Mouse (Mus musculus) embryonic facial prominence, embryonic 13.5 days (tissue): ENCODE data around the gene Olfr1419. TPM values are rescaled to one million over a fixed set of nuclear protein-coding genes. Genes with fewer than 3 reads are reported as not detected.

ENCODE experiments used
- ATAC-seq: fragments of 200-750 bp; cut with Nextera tagmentation; 2 replicates; pipeline ENCODE4 v1.8.0; 2017; ENCODE audit warnings: low read depth; ENCODE audit not compliant: insufficient number of reproducible peaks, insufficient read depth, low FRiP score, low TSS enrichment
- H3K27ac ChIP-seq: fragments of 300-500 bp; sonication (generic); 2 replicates; pipeline ENCODE4 v1.5.1; 2015; ENCODE audit warnings: moderate library complexity, mild to moderate bottlenecking, inconsistent platforms
- H3K27me3 ChIP-seq: fragments of 300-500 bp; sonication (generic); 2 replicates; pipeline ENCODE4 v1.6.1; 2015; ENCODE audit warnings: mild to moderate bottlenecking, inconsistent platforms
- H3K36me3 ChIP-seq: fragments of 300-500 bp; sonication (generic); 2 replicates; pipeline ENCODE4 v1.6.1; 2015; ENCODE audit warnings: mild to moderate bottlenecking, inconsistent platforms
- H3K4me1 ChIP-seq: fragments of 300-500 bp; sonication (generic); 2 replicates; pipeline ENCODE4 v1.6.1; 2015; ENCODE audit warnings: inconsistent platforms
- H3K4me2 ChIP-seq: fragments of 300-500 bp; sonication (generic); 2 replicates; pipeline ENCODE4 v1.6.1; 2015; ENCODE audit warnings: moderate library complexity, mild to moderate bottlenecking, inconsistent platforms
- H3K4me3 ChIP-seq: fragments of 300-500 bp; sonication (generic); 2 replicates; pipeline ENCODE4 v1.5.1; 2015; ENCODE audit warnings: mild to moderate bottlenecking, inconsistent platforms
- H3K9ac ChIP-seq: fragments of 300-500 bp; sonication (generic); 2 replicates; pipeline ENCODE4 v1.6.1; 2015; ENCODE audit warnings: mild to moderate bottlenecking, inconsistent platforms
- H3K9me3 ChIP-seq: fragments of 300-500 bp; sonication (generic); 2 replicates; pipeline ENCODE4 v1.6.1; 2016; ENCODE audit warnings: inconsistent platforms
- whole genome bisulfite sequencing: fragments of 180-500 bp; shearing (Covaris S2); methylation state at CpG from one replicate; pipeline ENCODE4 v1.1.7; 2015; ENCODE audit warnings: mixed read lengths; 5-methylcytosine and 5-hydroxymethylcytosine counted together
- microRNA-seq: library from miRNA; unstranded; fragments of <30 nt; microRNA quantifications from one replicate; pipeline ENCODE4, GENCODE M21; 2016
- polyA plus RNA-seq: library from polyadenylated mRNA; unstranded; fragments of >200 nt; fragmentation: Nextera tagmentation; extraction: Ambion mirVana; gene quantifications from 2 replicates; pipeline ENCODE4 v1.2.1, GENCODE M21; 2015

The Olfr1419 gene
- polyA plus RNA-seq, 1 experiment from 2014 or later = not detected

- H3K4me3 ChIP-seq = no peak overlapping the region
- no peaks in the 10 kb centered on the region for H3K4me1 ChIP-seq
- H3K27me3 ChIP-seq = no peaks in the 10 kb centered on the region
- no peaks in the 10 kb centered on the region for H3K9me3 ChIP-seq
- no peaks in the 10 kb centered on the region for H3K36me3 ChIP-seq
- H3K27ac ChIP-seq = no peak overlapping the region
- 83% methylated on average over 6 of the region's 6 CpGs for WGBS
- H3K9ac ChIP-seq = no peak overlapping the region
- no peak for ATAC-seq
- H3K4me2 ChIP-seq = no peak overlapping the region
Measured at GRCm38 (mm10) chr19:11856506-11856905, 18.4 kb downstream of the Olfr1419 start.

GRCm38 (mm10) chr19:11854821-11855220 lies 20.1 kb downstream of the Olfr1419 start:
- no peaks in the 10 kb centered on the region for H3K4me1 ChIP-seq
- no peaks in the 10 kb centered on the region for H3K9me3 ChIP-seq
- no peak overlapping the region for H3K9ac ChIP-seq
- no peak overlapping the region for H3K4me2 ChIP-seq
- no peaks in the 10 kb centered on the region for H3K27me3 ChIP-seq
- WGBS = 89% methylated on average over 2 of the region's 2 CpGs
- H3K36me3 ChIP-seq = no peaks in the 10 kb centered on the region
- H3K27ac ChIP-seq = no peak overlapping the region
- H3K4me3 ChIP-seq = no peak overlapping the region
- ATAC-seq = no peak

- Histone ChIP-seq H3K4me1 (no peaks in the 10 kb centered on the region), H3K4me2 (no peak overlapping the region), H3K9ac (no peak overlapping the region), H3K36me3 (no peaks in the 10 kb centered on the region), H3K9me3 (no peaks in the 10 kb centered on the region), H3K4me3 (no peak overlapping the region), H3K27ac (no peak overlapping the region), H3K27me3 (no peaks in the 10 kb centered on the region)
- ATAC-seq = no peak
- WGBS = 65% methylated on average over 4 of the region's 4 CpGs
Measured at GRCm38 (mm10) chr19:11852652-11853051, 22.3 kb downstream of the Olfr1419 start.

GRCm38 (mm10) chr19:11846333-11846732 lies 28.6 kb downstream of the Olfr1419 start:
- Histone ChIP-seq H3K4me2 (no peak overlapping the region), H3K27ac (no peak overlapping the region), H3K27me3 (no peaks in the 10 kb centered on the region), H3K36me3 (no peaks in the 10 kb centered on the region), H3K4me1 (no peaks in the 10 kb centered on the region), H3K9ac (no peak overlapping the region), H3K9me3 (no peaks in the 10 kb centered on the region), H3K4me3 (no peak overlapping the region)
- WGBS = 76% methylated on average over 4 of the region's 4 CpGs
- no peak for ATAC-seq

GRCm38 (mm10) chr19:11839119-11839518 lies 35.8 kb downstream of the Olfr1419 start, which contains the start of gene Olfr1417:
TSS of gene Olfr1417 (minus strand) at chr19:11839219.
- no peak within 1 kb of the TSS for H3K27ac ChIP-seq
- H3K4me1 ChIP-seq = no peaks in the 10 kb centered on the region
- ATAC-seq = no peak
- WGBS = 83% methylated on average over 4 of the region's 4 CpGs
- no peak within 1 kb of the TSS for H3K4me2 ChIP-seq
- H3K9ac ChIP-seq = no peak within 1 kb of the TSS
- H3K4me3 ChIP-seq = no peak within 1 kb of the TSS
- no peaks in the 10 kb centered on the region for H3K9me3 ChIP-seq
- no peaks in the 10 kb centered on the region for H3K36me3 ChIP-seq
- H3K27me3 ChIP-seq = no peaks in the 10 kb centered on the region

GRCm38 (mm10) chr19:11823346-11824065 lies 51.4 kb downstream of the Olfr1419 start:
- Histone ChIP-seq H3K4me3 (no peak overlapping the region), H3K4me2 (no peak overlapping the region), H3K9ac (no peak overlapping the region), H3K4me1 (peaks cover 8% of the 10 kb centered on the region), H3K9me3 (no peaks in the 10 kb centered on the region), H3K27ac (no peak overlapping the region), H3K36me3 (no peaks in the 10 kb centered on the region), H3K27me3 (peaks cover 22% of the 10 kb centered on the region)
- ATAC-seq = no peak
- 24% methylated on average over 4 of the region's 4 CpGs for WGBS

- ATAC-seq = no peak
- Histone ChIP-seq H3K9me3 (no peaks in the 10 kb centered on the region), H3K4me1 (peaks cover 11% of the 10 kb centered on the region), H3K4me3 (peak overlapping the region; percentile 69), H3K27ac (no peak overlapping the region), H3K27me3 (peaks cover 50% of the 10 kb centered on the region), H3K4me2 (peak overlapping the region; percentile 93), H3K36me3 (no peaks in the 10 kb centered on the region), H3K9ac (no peak overlapping the region)
- WGBS = 25% methylated on average over 6 of the region's 6 CpGs
Measured at GRCm38 (mm10) chr19:11820211-11820610, 54.7 kb downstream of the Olfr1419 start.

- H3K27me3 ChIP-seq = peaks cover 53% of the 10 kb centered on the region
- H3K4me2 ChIP-seq = peak overlapping the region; percentile 93
- H3K9me3 ChIP-seq = no peaks in the 10 kb centered on the region
- no peak overlapping the region for H3K27ac ChIP-seq
- H3K4me3 ChIP-seq = peak overlapping the region; percentile 69
- ATAC-seq = no peak
- WGBS = under 1% methylated on average over 15 of the region's 15 CpGs
- H3K36me3 ChIP-seq = no peaks in the 10 kb centered on the region
- peaks cover 11% of the 10 kb centered on the region for H3K4me1 ChIP-seq
- H3K9ac ChIP-seq = no peak overlapping the region; the same call in 1 of the 2 replicates
Measured at GRCm38 (mm10) chr19:11819800-11820199, 55.1 kb downstream of the Olfr1419 start.

GRCm38 (mm10) chr19:11819143-11819700 lies 55.7 kb downstream of the Olfr1419 start, which contains the start of gene Stx3:
TSS of gene Stx3 (minus strand) at chr19:11819403.
- no peak for ATAC-seq
- H3K9ac ChIP-seq = peak within 1 kb of the TSS; percentile 78
- no peak within 1 kb of the TSS for H3K27ac ChIP-seq
- under 1% methylated on average over 20 of the region's 20 CpGs for WGBS
- H3K27me3 ChIP-seq = peaks cover 56% of the 10 kb centered on the region
- H3K36me3 ChIP-seq = no peaks in the 10 kb centered on the region
- peaks cover 11% of the 10 kb centered on the region for H3K4me1 ChIP-seq
- peak within 1 kb of the TSS; percentile 93 for H3K4me2 ChIP-seq
- peak within 1 kb of the TSS; percentile 69 for H3K4me3 ChIP-seq
- H3K9me3 ChIP-seq = no peaks in the 10 kb centered on the region

Small RNA genes lying within 50 kb of the gene (microRNA-seq; reads per million reads assigned to microRNA genes)
- 2.0 reads per million, percentile 4 among the genes with 10 or more reads in this experiment for gene Mir6994

Other genes starting within 250 kb of the Olfr1419 start
- 0.28 TPM in 1 of 2 replicates, not detected in the other for gene Ms4a3, start 234.3 kb downstream of the Olfr1419 start, polyA plus RNA-seq
- gene Oosp2, start 214.5 kb downstream of the Olfr1419 start, polyA plus RNA-seq = not detected in 2 replicates
- not detected in 2 replicates for gene Oosp1, start 184.0 kb downstream of the Olfr1419 start, polyA plus RNA-seq
- gene Oosp3, start 178.1 kb downstream of the Olfr1419 start, polyA plus RNA-seq = not detected in 2 replicates
- gene Gif, start 127.6 kb downstream of the Olfr1419 start, polyA plus RNA-seq = not detected in 2 replicates
- gene Mrpl16, start 104.7 kb downstream of the Olfr1419 start, polyA plus RNA-seq = 45.9 and 49.4 TPM in 2 replicates
- gene Stx3, start 55.7 kb downstream of the Olfr1419 start, polyA plus RNA-seq = 9.2 and 11.2 TPM in 2 replicates
- gene Olfr1417, start 35.9 kb downstream of the Olfr1419 start, polyA plus RNA-seq = not detected in 2 replicates
- gene Olfr1418, start 14.0 kb downstream of the Olfr1419 start, polyA plus RNA-seq = not detected in 2 replicates
- 0.37 TPM in 1 of 2 replicates, not detected in the other for gene Olfr1420, start 11.5 kb upstream of the Olfr1419 start, polyA plus RNA-seq
- gene Patl1, start 37.3 kb upstream of the Olfr1419 start, polyA plus RNA-seq = 18.9 and 20.5 TPM in 2 replicates
- gene Osbp, start 90.8 kb upstream of the Olfr1419 start, polyA plus RNA-seq = 5.0 and 7.0 TPM in 2 replicates
- not detected in 2 replicates for gene Olfr1423, start 166.2 kb upstream of the Olfr1419 start, polyA plus RNA-seq
- not detected in 2 replicates for gene Olfr1424, start 187.6 kb upstream of the Olfr1419 start, polyA plus RNA-seq
- gene Olfr1425, start 202.6 kb upstream of the Olfr1419 start, polyA plus RNA-seq = not detected in 2 replicates
- not detected in 2 replicates for gene Olfr1426, start 216.9 kb upstream of the Olfr1419 start, polyA plus RNA-seq
- gene Olfr1427, start 228.2 kb upstream of the Olfr1419 start, polyA plus RNA-seq = not detected in 2 replicates
- not detected in 2 replicates for gene Olfr1428, start 240.8 kb upstream of the Olfr1419 start, polyA plus RNA-seq
- not detected in 2 replicates for gene Olfr76, start 248.1 kb upstream of the Olfr1419 start, polyA plus RNA-seq